Mouse (Mus musculus) ES-E14 (cell line): ENCODE results near the gene Cntn2.

Source experiments
- CHD2 ChIP-seq: IDR thresholded peaks from 2 replicates; pipeline ENCODE4 v1.6.1; 2014; ENCODE audit warnings: mild to moderate bottlenecking, low read depth, low read length, inconsistent platforms
- ZC3H11A ChIP-seq: IDR thresholded peaks from 2 replicates; pipeline ENCODE4 v1.6.1; 2012; ENCODE audit warnings: low read depth, mild to moderate bottlenecking, inconsistent platforms, low read length, borderline replicate concordance

DNA sequence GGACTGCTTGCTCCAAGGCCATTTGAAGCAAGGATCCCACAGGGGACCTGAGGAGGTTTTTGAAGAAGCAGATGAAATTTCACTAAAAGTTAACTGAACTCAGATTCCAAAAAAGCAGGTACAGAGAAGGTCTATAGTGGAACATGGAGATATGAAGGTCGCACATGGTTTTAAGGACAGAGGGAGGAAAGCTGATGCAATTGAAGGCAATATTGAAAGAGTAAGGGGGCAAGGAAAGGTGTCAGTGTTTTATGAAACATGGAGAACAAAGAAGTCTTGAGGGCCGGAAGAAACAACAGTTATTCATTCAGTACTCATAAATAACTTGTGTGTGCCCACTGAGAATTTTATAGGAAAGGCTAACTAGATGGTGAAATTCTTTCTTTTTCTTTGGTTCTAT lies 61.4 kb downstream of the Cntn2 start:
- TF ChIP-seq CHD2 (no peak), ZC3H11A (no peak)
